Mouse (Mus musculus) erythroblast, embryonic 14.5 days (primary cell): ENCODE measurements around the gene Shank2.

Experiments used
- GATA1 ChIP-seq: IDR thresholded peaks from 2 replicates; pipeline ENCODE4 v1.6.1; 2012; ENCODE audit warnings: low read length, inconsistent platforms, mixed read lengths
- TAL1 ChIP-seq: IDR thresholded peaks from 3 replicates; pipeline ENCODE4 v1.6.1; 2012; ENCODE audit warnings: low read length, inconsistent platforms, mixed read lengths

GRCm38 (mm10) chr7:144302498-144302897 lies 300.8 kb downstream of the Shank2 start:
- TF ChIP-seq GATA1 (no peak), TAL1 (no peak)
